17 mouse cellular contexts compared by ENCODE assay signal in genomic region chr1:59317397-59317796, GRCm38 (mm10).
DNase-seq lines count a peak whose midpoint lies in the region; ATAC-seq lines count a peak whose summit lies in the region.
"Had no signal": no experiment of that assay in that cellular context is flagged by ENCODE, and none has a peak within 500 bp of the region (broad histone marks: within the 10 kb centered on the region; RNA-seq: fewer than 3 reads in every experiment).

No protein-coding gene starts in this region.

- 0 out of 2 replicates have a peak overlapping the region, but pooled peaks have one; percentile 56 for H3K27ac ChIP-seq in hindbrain, embryonic 10.5 days
- no peak overlapping the region for H3K27ac ChIP-seq in hindbrain, embryonic 16.5 days (ENCODE audit: low read depth, low read length)
- H3K27ac ChIP-seq in kidney, embryonic 16.5 days (ENCODE audit: low read length) = no peak overlapping the region
- peak overlapping the region; percentile 30; the same call in 1 of the 2 replicates for H3K27ac ChIP-seq in intestine, embryonic 16.5 days (ENCODE audit: low read length)
- H3K27ac ChIP-seq: embryonic facial prominence, embryonic 12.5 days; forebrain, embryonic 15.5 days; heart, embryonic 10.5 days; hindbrain, embryonic 14.5 days had no signal

- ATAC-seq in hindbrain, embryonic 16.5 days = no peak
- ATAC-seq in kidney, embryonic 16.5 days (ENCODE audit: low FRiP score, low TSS enrichment) = no peak
- peak; percentile 88 for ATAC-seq in intestine, embryonic 16.5 days

- intact Hi-C loops in heart, postnatal 25 days (cut with DNase I) = loop anchor here (5.0 kb wide), 1 partner anchor 165 kb away; the partner anchor contains the start of gene Fzd7

- peaks cover 40% of the 10 kb centered on the region for H3K27me3 ChIP-seq in hindbrain, embryonic 10.5 days (ENCODE audit: insufficient read depth, poor library complexity, severe bottlenecking)
- H3K27me3 ChIP-seq in hindbrain, embryonic 16.5 days (replicated peaks; ENCODE audit: control insufficient read depth, insufficient read depth, low read length) = no peaks in the 10 kb centered on the region
- H3K27me3 ChIP-seq in kidney, embryonic 16.5 days (ENCODE audit: insufficient read depth, low read length) = no peaks in the 10 kb centered on the region
- no peaks in the 10 kb centered on the region for H3K27me3 ChIP-seq in intestine, embryonic 16.5 days (replicated peaks; ENCODE audit: control insufficient read depth, insufficient read depth, low read length)
- H3K27me3 ChIP-seq: embryonic facial prominence, embryonic 12.5 days; forebrain, embryonic 15.5 days had no signal

- H3K4me1 ChIP-seq in hindbrain, embryonic 10.5 days (replicated peaks) = peaks cover 71% of the 10 kb centered on the region
- H3K4me1 ChIP-seq in hindbrain, embryonic 16.5 days (ENCODE audit: control insufficient read depth, insufficient read depth, low read depth, low read length) = peaks cover 19% of the 10 kb centered on the region
- peaks cover 47% of the 10 kb centered on the region for H3K4me1 ChIP-seq in kidney, embryonic 16.5 days (ENCODE audit: insufficient read depth, low read length)
- H3K4me1 ChIP-seq in intestine, embryonic 16.5 days (ENCODE audit: control insufficient read depth, insufficient read depth, low read length) = peaks cover 27% of the 10 kb centered on the region

- DNase-seq in hindbrain, embryonic 10.5 days (ENCODE audit: low spot score) = no peak
- DNase-seq in kidney, adult 9 months = peak; percentile 68
- no peak for DNase-seq in lung, postnatal 14 days
- DNase-seq in heart, postnatal 25 days (ENCODE audit: low spot score) = no peak
- DNase-seq: adrenal gland, adult 8-10 months; adrenal gland, postnatal 36 days; B cell, adult 2 months; cerebellum, adult 8-10 months; gastrocnemius, postnatal 10 days had no signal

- no peak overlapping the region for H3K4me3 ChIP-seq in hindbrain, embryonic 10.5 days
- no peak overlapping the region for H3K4me3 ChIP-seq in hindbrain, embryonic 16.5 days (ENCODE audit: low read length)
- H3K4me3 ChIP-seq in kidney, embryonic 16.5 days (ENCODE audit: low read length) = no peak overlapping the region
- no peak overlapping the region for H3K4me3 ChIP-seq in intestine, embryonic 16.5 days (ENCODE audit: low read length)
- H3K4me3 ChIP-seq: embryonic facial prominence, embryonic 12.5 days; forebrain, embryonic 15.5 days; heart, embryonic 10.5 days had no signal

- H3K36me3 ChIP-seq in hindbrain, embryonic 10.5 days = no peaks in the 10 kb centered on the region
- H3K36me3 ChIP-seq in hindbrain, embryonic 16.5 days (ENCODE audit: control insufficient read depth, insufficient read depth, low read length) = no peaks in the 10 kb centered on the region
- H3K36me3 ChIP-seq in kidney, embryonic 16.5 days (ENCODE audit: insufficient read depth, low read length) = no peaks in the 10 kb centered on the region
- no peaks in the 10 kb centered on the region for H3K36me3 ChIP-seq in intestine, embryonic 16.5 days (ENCODE audit: control insufficient read depth, insufficient read depth, low read length)
- H3K36me3 ChIP-seq: embryonic facial prominence, embryonic 12.5 days; forebrain, embryonic 15.5 days; G1E; heart, embryonic 10.5 days had no signal

- no peaks in the 10 kb centered on the region for H3K9me3 ChIP-seq in hindbrain, embryonic 10.5 days
- no peaks in the 10 kb centered on the region for H3K9me3 ChIP-seq in hindbrain, embryonic 16.5 days (ENCODE audit: control insufficient read depth, low read length)
- no peaks in the 10 kb centered on the region for H3K9me3 ChIP-seq in kidney, embryonic 16.5 days (ENCODE audit: low read length)
- H3K9me3 ChIP-seq in intestine, embryonic 16.5 days (ENCODE audit: control insufficient read depth, low read length) = no peaks in the 10 kb centered on the region
- H3K9me3 ChIP-seq: embryonic facial prominence, embryonic 12.5 days; forebrain, embryonic 15.5 days; G1E; heart, embryonic 10.5 days had no signal

- WGBS in hindbrain, embryonic 10.5 days = 79% methylated on average over 1 of the region's 1 CpGs
- 87% methylated on average over 1 of the region's 1 CpGs for WGBS in hindbrain, embryonic 16.5 days
- 90% methylated on average over 1 of the region's 1 CpGs for WGBS in kidney, embryonic 16.5 days
- 73% methylated on average over 1 of the region's 1 CpGs for WGBS in intestine, embryonic 16.5 days

- H3K9ac ChIP-seq in hindbrain, embryonic 16.5 days (ENCODE audit: low read depth, low read length) = no peak overlapping the region
- H3K9ac ChIP-seq in kidney, embryonic 16.5 days (replicated peaks; ENCODE audit: low read length) = no peak overlapping the region
- H3K9ac ChIP-seq in intestine, embryonic 16.5 days (ENCODE audit: low read depth, low read length) = no peak overlapping the region
- H3K9ac ChIP-seq: embryonic facial prominence, embryonic 12.5 days; forebrain, embryonic 15.5 days; hindbrain, embryonic 14.5 days had no signal

- no peak overlapping the region for H3K4me2 ChIP-seq in hindbrain, embryonic 16.5 days (ENCODE audit: low read length)
- H3K4me2 ChIP-seq in kidney, embryonic 16.5 days (replicated peaks; ENCODE audit: low read depth, low read length) = no peak overlapping the region
- H3K4me2 ChIP-seq in intestine, embryonic 16.5 days (ENCODE audit: low read depth, low read length) = no peak overlapping the region
- H3K4me2 ChIP-seq: embryonic facial prominence, embryonic 12.5 days had no signal

Comparison
In these comparisons a context has a peak if more than half of its experiments do, and no peak if none do; other contexts are left out.
1. H3K27ac ChIP-seq: peak in hindbrain, embryonic 10.5 days (single experiment) and intestine, embryonic 16.5 days (single experiment); none in hindbrain, embryonic 16.5 days (single experiment) and kidney, embryonic 16.5 days (single experiment).